Mouse (Mus musculus): Measurements from ENCODE around the gene Eif4b. TPM values are rescaled to one million over a fixed set of nuclear protein-coding genes. Genes with fewer than 3 reads are reported as not detected.
A peak's percentile ranks its signal among the peaks of the same experiment; 100 is the strongest.

Eif4b gene
- polyA plus RNA-seq, 1 experiment, result 93.9 TPM

GRCm38 (mm10) chr15:102091688-102092087, 18.1 kb downstream of the Eif4b start:
- Histone ChIP-seq H3K4me1 (ENCODE audit: control insufficient read depth, insufficient read depth, insufficient read length, low read length) (peaks cover 9% of the 10 kb centered on the region), H3K27ac (replicated peaks; ENCODE audit: low read depth, low read length) (0 out of 2 replicates have a peak overlapping the region, but pooled peaks have one; percentile 4), H3K4me3 (ENCODE audit: insufficient read depth, low read depth, low read length) (no peak overlapping the region)

DNA sequence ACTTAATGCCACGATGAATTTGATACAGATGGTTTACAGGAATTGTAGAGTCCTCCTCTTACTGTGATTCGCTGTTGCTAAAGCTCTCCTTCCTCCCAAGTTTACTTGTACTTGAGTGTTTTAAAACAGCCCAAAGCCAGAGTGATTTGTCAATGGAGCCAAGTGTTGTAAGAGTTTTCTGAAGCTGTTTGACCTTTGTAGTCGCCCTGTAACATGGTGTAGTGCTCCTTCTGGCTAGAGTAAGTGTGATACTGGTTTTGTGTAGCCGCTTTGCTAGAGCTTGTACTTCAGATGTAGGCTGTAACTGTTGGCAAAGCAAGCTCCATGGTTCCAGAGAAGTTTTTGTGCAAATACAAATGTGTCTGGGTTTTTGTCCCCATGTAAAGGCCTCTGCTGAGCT, 18.6 kb downstream of the Eif4b start:
- Histone ChIP-seq H3K27ac (replicated peaks; ENCODE audit: low read depth, low read length) (no peak overlapping the region; the same call in 1 of the 2 replicates), H3K4me1 (ENCODE audit: control insufficient read depth, insufficient read depth, insufficient read length, low read length) (peaks cover 10% of the 10 kb centered on the region)

GRCm38 (mm10) chr15:102094157-102094556, 20.6 kb downstream of the Eif4b start:
- H3K4me1 ChIP-seq (ENCODE audit: control insufficient read depth, insufficient read depth, insufficient read length, low read length), result peaks cover 25% of the 10 kb centered on the region
- no peak overlapping the region for H3K4me3 ChIP-seq (ENCODE audit: insufficient read depth, low read depth, low read length)
- peak overlapping the region; percentile 62; the same call in 1 of the 2 replicates for H3K27ac ChIP-seq (replicated peaks; ENCODE audit: low read depth, low read length)

More for the DNA sequence above, 18.6 kb downstream of the Eif4b start:
- no peak overlapping the region for H3K4me3 ChIP-seq (ENCODE audit: insufficient read depth, low read depth, low read length)

GRCm38 (mm10) chr15:102094988-102095387, 21.4 kb downstream of the Eif4b start:
- Histone ChIP-seq H3K27ac (replicated peaks; ENCODE audit: low read depth, low read length) (peak overlapping the region; percentile 53), H3K4me3 (ENCODE audit: insufficient read depth, low read depth, low read length) (no peak overlapping the region), H3K4me1 (ENCODE audit: control insufficient read depth, insufficient read depth, insufficient read length, low read length) (peaks cover 28% of the 10 kb centered on the region)

DNA sequence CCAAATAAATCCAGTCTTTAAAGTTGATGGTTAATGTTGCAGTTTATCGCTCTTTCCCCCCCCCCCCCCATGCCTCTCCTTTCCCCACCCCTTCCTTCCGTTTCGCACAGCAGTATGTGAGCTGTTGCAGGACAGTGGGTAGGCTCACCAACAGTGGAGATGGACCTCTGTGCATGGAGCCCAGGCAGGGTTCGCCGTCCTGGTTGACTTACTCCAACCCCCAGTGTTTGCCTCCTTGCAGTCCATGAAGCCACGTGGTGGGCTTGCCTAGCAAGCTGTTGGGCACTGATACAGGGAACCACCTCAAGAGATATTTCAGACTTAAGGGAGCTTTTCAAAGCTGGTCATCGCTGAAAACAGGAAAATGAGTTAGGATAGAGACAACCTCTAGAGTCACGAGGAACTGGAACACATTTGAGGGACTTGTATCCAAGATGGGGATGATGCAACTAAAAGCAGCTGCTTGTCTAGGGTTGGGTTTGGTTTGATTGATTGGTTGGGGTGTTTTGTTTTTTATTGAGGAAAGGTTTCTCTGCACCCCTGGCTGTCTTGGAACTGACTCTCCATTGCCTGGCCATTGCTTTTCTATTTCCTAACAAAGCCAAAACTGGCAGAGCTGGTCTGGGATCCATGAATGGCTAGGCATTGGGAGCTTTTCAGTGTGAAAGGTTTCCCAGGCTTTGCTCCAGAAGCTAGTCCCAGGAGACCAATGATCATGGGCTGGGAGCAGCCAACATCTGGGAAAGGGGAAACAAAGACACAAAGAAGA, 23.8 kb downstream of the Eif4b start:
- peak overlapping the region; percentile 79 for H3K27ac ChIP-seq (replicated peaks; ENCODE audit: low read depth, low read length)
- H3K4me1 ChIP-seq (ENCODE audit: control insufficient read depth, insufficient read depth, insufficient read length, low read length), result peaks cover 28% of the 10 kb centered on the region
- no peak overlapping the region for H3K4me3 ChIP-seq (ENCODE audit: insufficient read depth, low read depth, low read length)

- Histone ChIP-seq H3K27ac (replicated peaks; ENCODE audit: low read depth, low read length) (peak overlapping the region; percentile 79), H3K4me1 (ENCODE audit: control insufficient read depth, insufficient read depth, insufficient read length, low read length) (peaks cover 28% of the 10 kb centered on the region)
Observed at GRCm38 (mm10) chr15:102097991-102098555, 24.5 kb downstream of the Eif4b start.

DNA sequence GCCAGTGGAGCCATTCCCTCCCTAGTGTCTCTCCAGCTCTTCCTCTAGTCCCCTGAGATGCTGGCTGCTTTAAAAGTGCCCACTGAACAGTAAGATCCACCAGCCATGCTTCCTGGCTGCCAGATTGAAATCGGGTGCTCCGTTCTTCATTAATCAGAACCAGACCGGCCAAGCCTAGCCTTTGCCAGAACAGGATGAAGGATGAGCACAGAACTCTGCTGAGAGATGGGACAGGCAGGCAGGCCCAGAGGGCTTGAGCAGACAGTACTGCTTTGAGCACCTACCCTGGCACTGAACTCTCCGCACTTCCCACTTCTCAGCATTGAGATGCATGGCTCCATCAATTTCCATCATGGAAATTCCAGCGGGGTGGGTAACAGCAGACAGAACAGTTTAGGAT, 25.7 kb downstream of the Eif4b start:
- H3K4me3 ChIP-seq (ENCODE audit: insufficient read depth, low read depth, low read length), result peak overlapping the region; percentile 78
- H3K27ac ChIP-seq (replicated peaks; ENCODE audit: low read depth, low read length), result peak overlapping the region; percentile 99
- peaks cover 26% of the 10 kb centered on the region for H3K4me1 ChIP-seq (ENCODE audit: control insufficient read depth, insufficient read depth, insufficient read length, low read length)

More at GRCm38 (mm10) chr15:102097991-102098555, 24.5 kb downstream of the Eif4b start:
- peak overlapping the region; percentile 29 for H3K4me3 ChIP-seq (ENCODE audit: insufficient read depth, low read depth, low read length)

DNA sequence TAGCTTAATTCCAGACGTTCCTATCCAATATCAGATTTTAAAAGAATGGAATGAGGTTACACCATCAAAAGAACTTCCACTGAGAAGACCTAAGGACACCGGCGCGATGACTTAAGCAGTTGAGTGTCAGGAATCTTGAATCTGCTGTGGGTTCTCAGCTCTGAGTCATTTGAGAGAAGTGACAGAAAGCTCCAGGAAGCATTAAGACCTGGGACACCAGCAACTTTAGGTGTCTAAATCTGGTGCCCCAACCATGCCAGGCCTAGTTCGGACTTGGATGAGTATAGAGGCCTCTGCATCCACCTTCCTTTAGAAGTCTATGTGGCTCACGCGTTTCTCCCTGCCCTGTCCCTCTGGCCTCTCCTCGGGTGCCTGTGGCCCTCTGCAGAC, 26.2 kb downstream of the Eif4b start:
- peaks cover 26% of the 10 kb centered on the region for H3K4me1 ChIP-seq (ENCODE audit: control insufficient read depth, insufficient read depth, insufficient read length, low read length)
- peak overlapping the region; percentile 78 for H3K4me3 ChIP-seq (ENCODE audit: insufficient read depth, low read depth, low read length)
- peak overlapping the region; percentile 99 for H3K27ac ChIP-seq (replicated peaks; ENCODE audit: low read depth, low read length)

DNA sequence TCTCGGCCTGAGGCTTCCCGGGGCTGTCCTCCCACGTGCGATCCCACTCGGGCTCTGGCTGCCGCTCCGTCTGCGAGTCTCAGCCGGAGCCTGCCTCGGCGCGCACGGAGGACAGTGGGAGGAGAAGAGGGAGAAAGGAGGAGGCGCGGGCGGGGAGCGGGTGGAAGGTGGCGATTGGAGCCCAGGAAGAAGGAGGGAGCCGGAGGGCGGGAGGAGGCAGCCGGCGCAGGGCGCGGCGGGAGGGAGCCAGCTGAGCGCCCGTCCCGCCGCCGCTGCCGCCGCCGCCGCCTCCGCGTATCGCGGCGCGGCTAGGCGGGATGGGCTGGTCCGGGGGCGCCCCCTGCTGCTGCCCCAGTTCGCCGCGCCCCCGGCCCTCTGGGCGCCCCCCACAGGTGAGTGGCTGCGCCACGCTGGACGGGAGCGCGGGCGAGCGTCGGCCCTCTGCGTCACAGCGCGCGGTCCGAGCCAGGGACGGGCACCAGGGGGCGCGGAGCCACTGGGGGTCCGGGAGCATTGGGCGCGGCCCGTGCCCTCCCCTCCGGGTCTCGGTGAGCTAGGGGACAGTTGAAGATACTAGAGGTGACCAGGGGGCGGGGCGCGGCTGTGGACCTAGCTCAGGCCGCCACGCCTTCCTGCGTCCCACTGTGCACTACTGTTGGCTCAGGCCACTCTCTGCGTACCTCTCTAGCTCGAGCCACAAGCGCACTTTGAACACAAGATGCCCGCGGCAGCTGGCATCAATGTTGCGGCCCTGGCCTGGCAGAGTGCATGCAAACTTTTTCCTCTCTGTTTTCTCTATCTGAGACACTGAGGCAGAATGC, 26.8 kb downstream of the Eif4b start, which contains the start of gene Tns2:
Gene Tns2, plus strand, starts transcription at position 253 of the 821 bp plus-strand sequence.
- Histone ChIP-seq H3K4me3 (ENCODE audit: insufficient read depth, low read depth, low read length) (peak within 1 kb of the TSS; percentile 78), H3K4me1 (ENCODE audit: control insufficient read depth, insufficient read depth, insufficient read length, low read length) (peaks cover 23% of the 10 kb centered on the region), H3K27ac (replicated peaks; ENCODE audit: low read depth, low read length) (peak within 1 kb of the TSS; percentile 99)

DNA sequence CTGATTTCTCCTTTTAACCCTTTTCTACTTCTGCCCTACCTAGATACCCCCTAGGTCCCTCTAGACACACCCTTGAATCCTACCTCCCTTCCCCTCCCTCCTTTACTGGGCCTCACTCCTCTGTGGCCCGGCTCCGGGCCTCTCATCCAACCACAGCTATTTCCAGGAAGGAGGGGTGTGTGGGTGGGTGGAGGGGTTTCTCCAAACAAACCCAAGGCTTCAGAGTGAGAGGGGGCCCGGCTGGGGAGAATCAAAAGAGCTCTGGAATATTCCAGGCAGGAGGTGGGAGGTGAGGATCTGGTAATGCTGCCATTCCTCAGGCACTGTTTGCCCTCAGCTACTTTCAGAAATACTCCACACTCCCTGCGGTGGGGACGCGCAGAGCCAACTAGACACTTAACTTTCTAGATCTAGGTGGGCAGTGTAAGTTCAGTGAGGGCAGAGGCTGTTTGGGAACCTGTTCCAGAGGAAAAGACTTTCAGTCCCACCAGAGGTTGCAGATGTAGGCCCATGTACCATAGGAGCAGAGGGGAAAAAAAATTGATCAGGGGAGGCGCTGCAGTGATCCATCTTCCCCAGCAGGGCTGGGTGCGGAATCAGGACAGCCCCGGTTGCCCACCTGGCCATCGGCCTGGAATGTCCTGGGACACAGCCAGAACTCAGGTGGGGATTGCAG, 27.6 kb downstream of the Eif4b start:
- Histone ChIP-seq H3K27ac (replicated peaks; ENCODE audit: low read depth, low read length) (peak overlapping the region; percentile 99), H3K4me1 (ENCODE audit: control insufficient read depth, insufficient read depth, insufficient read length, low read length) (peaks cover 28% of the 10 kb centered on the region), H3K4me3 (ENCODE audit: insufficient read depth, low read depth, low read length) (peak overlapping the region; percentile 78)

DNA sequence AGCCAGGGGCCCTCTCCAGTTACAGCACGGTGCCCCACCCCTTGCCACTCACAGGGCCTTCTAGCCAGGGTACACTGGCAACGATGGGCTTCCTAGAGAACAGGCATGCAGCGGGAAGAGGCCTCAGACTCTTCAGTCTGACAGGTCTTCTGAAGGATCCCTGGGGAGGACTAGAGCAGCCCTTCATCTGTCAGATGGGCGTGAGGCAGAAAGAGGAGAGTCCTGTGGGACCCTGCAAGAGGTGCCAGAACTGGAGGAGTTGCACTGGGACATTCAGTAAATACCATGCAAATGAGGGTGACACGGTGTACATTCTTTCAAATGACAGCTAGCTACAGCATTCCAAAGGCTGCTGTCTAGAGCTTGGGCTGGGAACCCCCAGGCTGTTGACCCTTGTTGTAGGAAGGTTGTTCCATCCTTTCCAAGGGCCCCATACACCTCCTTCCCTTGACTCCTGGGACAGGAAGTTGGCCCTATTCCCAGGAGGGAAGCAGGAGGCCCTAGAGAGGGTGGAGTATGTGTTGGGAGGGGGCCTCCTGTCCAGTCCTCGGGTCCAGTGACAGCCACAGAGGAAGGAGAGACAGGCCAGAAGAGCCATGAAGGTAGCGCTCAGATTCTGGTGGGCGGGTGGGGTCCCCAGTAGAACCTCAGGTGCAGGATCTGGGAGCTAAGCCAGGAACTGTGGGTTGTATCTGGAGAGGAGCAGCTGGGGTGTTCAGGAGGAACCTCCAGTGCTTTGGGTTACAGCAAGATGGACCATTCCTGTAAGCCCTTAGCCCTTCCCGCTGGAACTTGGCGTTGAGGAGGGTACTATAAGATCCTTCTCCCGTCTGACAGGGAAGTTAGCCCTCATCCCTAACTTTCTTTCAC, 28.3 kb downstream of the Eif4b start:
- H3K27ac ChIP-seq (replicated peaks; ENCODE audit: low read depth, low read length), result peak overlapping the region; percentile 99
- peak overlapping the region; percentile 78 for H3K4me3 ChIP-seq (ENCODE audit: insufficient read depth, low read depth, low read length)
- H3K4me1 ChIP-seq (ENCODE audit: control insufficient read depth, insufficient read depth, insufficient read length, low read length), result peaks cover 29% of the 10 kb centered on the region

DNA sequence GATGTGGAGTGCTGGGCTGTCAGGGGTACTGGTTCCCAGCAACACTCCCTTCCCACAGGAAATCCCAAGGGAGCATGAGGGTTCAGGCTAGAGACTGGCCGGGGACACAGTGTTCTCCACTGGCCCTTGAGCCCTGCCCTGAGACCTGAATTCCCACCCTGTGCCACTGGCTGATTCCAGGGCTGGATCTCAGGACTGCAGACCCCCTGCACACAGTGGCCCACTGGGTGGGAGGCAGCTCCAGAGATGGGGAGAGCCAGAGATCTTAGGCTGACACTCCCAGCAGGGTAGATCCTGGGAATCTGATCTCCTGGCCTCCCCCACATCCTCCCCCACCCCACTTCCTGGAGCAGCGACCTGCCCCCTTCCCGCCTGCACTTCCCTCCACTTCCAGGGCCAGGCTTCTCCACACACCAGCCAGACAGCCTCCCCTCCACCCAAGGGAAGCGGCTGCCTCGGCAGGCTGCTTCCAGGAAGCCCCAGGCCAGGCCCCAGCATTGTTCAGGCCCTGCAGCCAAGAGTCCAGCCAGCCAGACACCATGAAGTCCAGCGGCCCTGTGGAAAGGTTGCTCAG, 29.1 kb downstream of the Eif4b start:
- Histone ChIP-seq H3K4me1 (ENCODE audit: control insufficient read depth, insufficient read depth, insufficient read length, low read length) (peaks cover 24% of the 10 kb centered on the region), H3K4me3 (ENCODE audit: insufficient read depth, low read depth, low read length) (peak overlapping the region; percentile 78)

GRCm38 (mm10) chr15:102103371-102103946, 29.9 kb downstream of the Eif4b start:
- H3K4me1 ChIP-seq (ENCODE audit: control insufficient read depth, insufficient read depth, insufficient read length, low read length), result peaks cover 18% of the 10 kb centered on the region
- peak overlapping the region; percentile 99 for H3K27ac ChIP-seq (replicated peaks; ENCODE audit: low read depth, low read length)
- peak overlapping the region; percentile 78 for H3K4me3 ChIP-seq (ENCODE audit: insufficient read depth, low read depth, low read length)

More for the DNA sequence above, 29.1 kb downstream of the Eif4b start:
- H3K27ac ChIP-seq (replicated peaks; ENCODE audit: low read depth, low read length), result peak overlapping the region; percentile 99

Measured in brown adipose tissue, adult 24 weeks (tissue).